Mouse (Mus musculus): ENCODE results near the gene Cd55.
A peak's percentile ranks its signal among the peaks of the same experiment; 100 is the strongest.
"Not testable (repeated sequence)": the region's sequence is repeated elsewhere in the genome, so short reads cannot be mapped to it uniquely, and the experiment has no call there.

Gene Cd55

DNA sequence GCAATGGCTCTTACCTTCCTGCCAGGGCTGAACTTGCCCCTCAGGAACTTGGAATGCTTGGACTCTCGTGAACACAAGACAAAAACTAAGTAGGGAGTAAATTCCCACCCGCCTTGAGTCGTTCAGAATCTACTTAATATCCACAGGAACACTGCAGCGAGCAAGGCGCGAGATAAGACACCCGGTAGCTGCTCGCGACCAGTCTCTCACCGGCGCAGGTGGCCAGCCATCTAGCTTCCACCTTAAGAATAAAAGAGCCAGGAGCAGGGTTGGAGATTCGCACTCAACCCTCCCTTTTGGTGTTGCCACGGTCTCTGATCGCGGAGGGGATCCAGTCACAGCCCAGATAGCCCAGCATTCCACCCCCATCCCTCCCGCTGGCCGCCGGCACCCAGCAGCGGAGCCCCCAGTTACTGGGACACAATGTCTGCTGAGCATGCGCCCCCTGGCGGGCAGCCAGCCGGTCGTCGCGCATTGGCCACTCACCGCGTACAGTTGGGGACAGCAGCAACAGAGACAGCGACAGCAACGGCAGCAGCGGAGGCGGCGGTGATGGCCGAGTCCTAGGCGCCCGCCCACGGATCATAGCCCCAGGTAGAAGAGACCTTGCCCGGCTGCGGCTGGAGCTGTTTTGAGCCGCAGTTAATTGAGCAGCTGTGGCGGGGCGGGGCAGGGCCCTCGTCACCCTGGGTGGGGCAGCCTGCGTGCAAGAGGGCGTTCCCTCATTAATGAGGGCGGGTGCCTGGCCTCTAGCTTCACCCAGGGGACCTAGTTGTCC, at the start of gene Cd55:
Gene Cd55, minus strand, starts transcription at position 661 of the 778 bp plus-strand sequence.
- DNase-seq (ENCODE audit: extremely low spot score, low spot score) = peak; percentile 92

- no peak for DNase-seq (ENCODE audit: extremely low spot score, low spot score)
These were observed 49.4 kb upstream of the Cd55 start for GRCm38 (mm10) chr1:130511823-130512370.

DNA sequence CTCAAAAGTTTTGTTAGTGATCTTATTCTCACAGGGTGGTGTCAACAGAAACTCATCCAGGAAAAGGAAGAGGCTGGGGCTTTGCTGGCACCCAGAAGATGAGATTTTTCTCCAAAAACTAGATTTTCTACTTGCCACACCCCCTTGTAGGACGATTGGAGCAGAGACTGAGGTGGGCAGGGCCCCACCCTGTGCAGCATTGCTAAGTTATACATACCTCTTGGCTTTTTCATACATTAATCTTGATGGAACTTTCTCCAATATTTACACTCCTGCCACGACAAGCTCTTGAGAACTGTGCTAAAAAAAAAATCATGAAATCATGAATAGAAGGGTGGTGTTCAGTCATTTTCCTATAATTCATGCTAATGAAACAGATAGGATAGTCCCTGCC, 46.4 kb upstream of the Cd55 start:
- no peak for DNase-seq (ENCODE audit: extremely low spot score, low spot score)

DNA sequence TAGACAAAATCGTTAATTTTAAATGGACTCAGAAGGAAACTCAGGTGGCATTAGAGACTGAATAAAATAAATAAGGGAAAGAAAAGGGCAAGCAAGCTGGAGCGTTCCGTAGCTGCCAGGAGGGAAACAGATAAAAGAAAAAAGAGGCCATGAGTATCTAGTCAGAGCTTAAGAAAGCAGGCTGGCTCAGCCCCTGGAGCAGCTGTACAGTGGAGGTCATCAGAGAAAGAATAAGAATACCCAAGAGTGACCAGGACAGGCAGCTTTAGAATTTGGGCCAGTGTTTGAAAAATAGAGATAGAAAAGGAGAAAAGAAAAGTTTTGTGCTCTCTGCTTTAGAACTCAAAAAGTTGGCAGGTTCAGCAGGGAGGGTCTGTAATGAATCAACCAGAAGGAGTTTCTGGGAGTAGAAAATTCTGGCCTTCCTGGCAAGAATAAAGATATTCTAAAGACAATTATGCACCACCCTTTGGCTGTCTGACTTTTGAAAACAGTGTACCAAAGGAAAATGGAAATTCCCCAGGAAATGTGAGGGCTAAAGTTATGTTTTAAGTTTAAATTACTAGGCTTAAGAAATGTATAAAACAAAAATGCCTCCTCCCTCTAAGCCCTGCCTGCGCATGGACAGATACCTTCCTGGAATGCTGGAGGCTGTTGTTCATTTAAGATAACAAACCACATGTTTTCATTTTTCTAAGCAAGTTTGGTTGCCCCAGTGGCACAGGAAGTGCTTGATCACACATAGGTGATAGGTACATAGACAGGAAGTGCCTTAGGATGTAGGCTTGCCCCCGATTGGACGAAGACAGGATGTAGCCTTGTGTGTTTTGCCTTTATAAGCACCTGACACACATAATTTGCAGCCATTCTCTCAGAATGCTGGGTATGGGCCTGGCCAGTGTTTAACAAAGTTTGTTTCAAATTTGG, 45.7 kb upstream of the Cd55 start:
- no peak for DNase-seq (ENCODE audit: extremely low spot score, low spot score)

DNA sequence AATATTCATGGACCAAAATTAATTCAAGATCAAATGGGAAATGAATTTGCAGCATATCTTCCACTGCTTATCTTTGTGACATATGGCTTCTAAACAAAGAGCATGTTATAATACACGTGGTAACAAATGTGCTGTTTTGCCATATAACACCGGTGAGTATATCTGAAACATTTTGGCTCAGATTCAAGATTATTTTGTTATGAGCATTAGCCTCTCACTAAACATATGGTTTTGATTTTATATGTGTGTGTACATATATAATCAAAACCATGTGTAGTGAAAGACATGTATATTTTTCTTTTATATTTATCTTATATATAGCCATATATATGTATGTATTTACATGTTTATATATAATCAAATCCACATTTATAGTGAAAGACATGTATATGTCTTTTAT, 44.9 kb upstream of the Cd55 start:
- DNase-seq (ENCODE audit: extremely low spot score, low spot score) = no peak

DNA sequence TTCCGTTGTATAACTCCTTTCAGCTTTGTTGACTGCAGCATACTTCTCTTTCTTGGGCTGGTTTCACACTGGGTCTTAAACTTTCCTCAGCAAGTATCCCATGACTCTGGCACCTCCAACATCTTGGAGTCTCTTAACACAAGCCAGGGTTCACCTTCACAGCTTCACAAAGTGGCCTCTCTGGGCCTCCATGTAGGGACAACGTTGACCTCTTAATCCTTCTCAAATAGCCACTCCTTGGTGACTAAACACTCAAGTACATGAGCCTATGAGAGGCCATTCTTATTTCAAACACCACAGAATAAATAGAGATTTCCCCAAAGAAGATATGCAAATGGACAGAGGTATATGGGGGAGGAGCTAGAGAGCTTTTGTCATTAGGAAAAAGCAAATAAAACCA, 37.4 kb upstream of the Cd55 start:
- DNase-seq (ENCODE audit: extremely low spot score, low spot score) = no peak

- no peak for DNase-seq (ENCODE audit: extremely low spot score, low spot score)
These were observed 35.8 kb upstream of the Cd55 start for GRCm38 (mm10) chr1:130498331-130498730.

DNA sequence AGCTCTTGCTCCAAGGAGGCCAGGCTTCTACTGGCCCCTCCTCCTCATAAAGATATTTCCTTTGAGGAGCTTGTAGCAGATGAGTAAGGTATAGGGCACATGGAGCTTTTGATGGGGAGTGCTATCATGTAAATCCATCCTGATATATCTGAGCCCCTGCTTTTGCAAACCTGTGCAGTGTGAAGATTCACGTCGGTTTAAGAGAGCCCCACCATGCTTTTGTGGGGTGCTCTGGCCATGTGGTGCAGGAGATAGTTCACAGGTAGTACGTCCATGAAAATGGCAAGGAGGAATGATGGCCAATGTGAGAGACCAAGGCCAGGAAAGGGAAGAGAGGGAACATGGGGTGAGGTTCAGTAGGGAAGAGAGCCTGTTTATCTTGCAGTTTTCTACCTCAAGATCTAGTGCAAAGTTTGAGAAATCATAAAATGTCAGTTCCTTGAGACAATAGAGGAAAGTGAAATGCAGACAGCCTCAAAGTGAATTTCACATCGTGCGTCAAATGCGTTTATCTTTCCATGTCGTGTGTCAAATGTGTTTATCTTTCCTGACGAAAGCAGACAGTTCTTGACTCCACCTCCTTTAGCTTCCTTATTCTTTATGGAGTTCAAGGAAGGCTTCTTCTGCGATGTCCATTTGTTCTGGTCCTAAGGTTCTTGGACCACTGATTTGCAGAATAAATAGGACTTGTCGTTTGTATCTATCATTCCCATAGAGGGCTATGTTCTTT, 24.4 kb upstream of the Cd55 start:
- DNase-seq (ENCODE audit: extremely low spot score, low spot score) = no peak

DNA sequence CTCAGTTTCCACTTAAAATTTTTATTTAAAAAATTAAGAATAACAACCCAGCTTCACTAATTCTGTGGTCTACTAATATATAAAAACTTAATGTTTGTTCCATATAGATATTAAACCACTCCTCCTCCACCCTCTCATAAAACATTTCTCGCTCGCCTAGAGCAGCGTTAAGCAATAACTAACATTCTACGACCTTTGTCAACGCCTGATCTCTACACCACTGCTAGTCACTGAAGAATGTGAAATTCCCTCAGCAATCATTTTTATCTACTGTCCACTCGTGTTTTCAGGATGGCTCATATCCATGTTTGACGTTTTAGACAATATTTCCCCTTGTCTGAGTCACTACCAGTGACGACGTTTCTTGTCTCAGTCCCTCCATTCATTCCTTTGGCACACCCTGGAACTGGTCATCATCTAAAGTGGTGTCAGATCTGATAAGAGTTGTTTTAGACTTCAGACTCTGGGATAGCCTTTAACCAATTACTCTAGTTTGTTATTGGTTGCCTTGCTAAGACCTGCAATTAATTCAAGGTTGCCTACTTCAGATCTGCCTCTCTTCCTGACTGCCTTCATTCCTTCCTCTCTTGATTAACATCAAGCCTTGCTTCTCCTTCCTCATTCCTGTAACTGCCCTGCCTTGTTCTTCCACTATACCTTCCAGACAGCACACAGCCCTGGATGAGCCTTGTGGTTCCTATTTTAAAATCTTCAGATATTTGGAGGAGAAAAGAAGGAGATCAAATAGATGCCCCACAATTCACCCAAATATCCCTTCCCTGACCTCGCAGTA, 23.5 kb upstream of the Cd55 start:
- no peak for DNase-seq (ENCODE audit: extremely low spot score, low spot score)

- DNase-seq (ENCODE audit: extremely low spot score, low spot score) = no peak
These were observed 22.8 kb upstream of the Cd55 start for GRCm38 (mm10) chr1:130485376-130485775.

DNA sequence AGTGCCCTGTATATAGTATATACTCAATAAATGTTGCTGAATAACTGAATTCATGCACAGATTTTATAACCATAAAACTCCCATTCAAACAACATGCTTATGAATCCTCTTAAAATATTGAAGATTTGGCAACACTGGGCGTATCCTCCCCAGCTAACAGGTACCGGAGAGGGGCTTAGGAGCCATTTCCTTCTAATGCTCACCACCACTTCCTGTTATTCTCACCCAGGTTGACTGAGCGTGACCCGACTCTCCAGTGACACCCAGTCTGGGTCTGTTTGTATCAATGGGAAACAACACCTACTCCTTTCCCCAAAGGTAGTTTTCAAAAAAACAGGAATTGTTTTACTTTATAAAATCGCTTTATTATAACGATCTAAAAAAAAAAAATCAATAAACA, 12.4 kb upstream of the Cd55 start:
- DNase-seq (ENCODE audit: extremely low spot score, low spot score) = no peak

- no peak for DNase-seq (ENCODE audit: extremely low spot score, low spot score)
These were observed 11.7 kb upstream of the Cd55 start for GRCm38 (mm10) chr1:130474226-130474625.

- no peak for DNase-seq (ENCODE audit: extremely low spot score, low spot score)
These were observed 7.5 kb upstream of the Cd55 start for GRCm38 (mm10) chr1:130470074-130470473.

DNA sequence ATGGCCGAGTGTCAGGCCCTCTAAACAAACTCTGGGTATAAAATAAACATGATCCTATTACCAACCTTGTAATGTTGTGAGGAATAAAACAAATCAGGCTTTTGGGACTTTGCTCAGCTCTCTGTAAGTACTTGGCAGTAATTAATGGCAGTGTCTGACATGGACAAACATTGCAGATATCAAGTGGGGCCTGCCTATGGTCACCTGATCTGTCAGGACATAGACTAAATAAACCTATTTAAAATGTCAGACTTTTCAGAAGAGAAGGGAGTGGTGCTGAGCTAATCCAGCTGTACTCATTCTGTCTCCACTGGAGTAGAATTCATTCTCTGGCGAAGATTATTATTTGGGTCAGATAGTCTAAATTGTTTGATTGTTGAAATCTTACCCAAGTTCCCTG, 4.9 kb upstream of the Cd55 start:
- no peak for DNase-seq (ENCODE audit: extremely low spot score, low spot score)

DNA sequence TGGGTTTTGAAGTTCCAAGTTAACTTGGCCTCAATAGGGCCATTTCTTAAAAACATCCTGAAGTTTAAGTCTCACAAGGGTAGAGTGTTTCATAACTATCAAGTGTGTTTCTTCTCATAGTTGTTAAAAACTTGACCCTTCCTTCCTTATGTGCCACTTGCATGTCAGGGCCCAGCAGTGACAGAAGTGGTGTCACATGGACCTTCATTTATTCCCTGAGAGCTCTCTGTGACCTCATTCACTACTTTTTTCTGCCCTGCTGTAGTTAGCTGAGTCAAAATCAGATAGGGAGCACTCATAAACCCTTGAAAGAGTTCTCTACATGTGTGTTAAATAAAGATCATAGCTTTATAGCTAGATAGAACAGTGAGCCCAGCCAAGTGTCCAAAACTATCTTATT, 1.6 kb upstream of the Cd55 start:
- no peak for DNase-seq (ENCODE audit: extremely low spot score, low spot score)

- DNase-seq (ENCODE audit: extremely low spot score, low spot score) = no peak
These were observed 323 bp upstream of the Cd55 start for GRCm38 (mm10) chr1:130462867-130463266.

GRCm38 (mm10) chr1:130455111-130455510, 7.4 kb downstream of the Cd55 start:
- DNase-seq (ENCODE audit: extremely low spot score, low spot score) = no peak

DNA sequence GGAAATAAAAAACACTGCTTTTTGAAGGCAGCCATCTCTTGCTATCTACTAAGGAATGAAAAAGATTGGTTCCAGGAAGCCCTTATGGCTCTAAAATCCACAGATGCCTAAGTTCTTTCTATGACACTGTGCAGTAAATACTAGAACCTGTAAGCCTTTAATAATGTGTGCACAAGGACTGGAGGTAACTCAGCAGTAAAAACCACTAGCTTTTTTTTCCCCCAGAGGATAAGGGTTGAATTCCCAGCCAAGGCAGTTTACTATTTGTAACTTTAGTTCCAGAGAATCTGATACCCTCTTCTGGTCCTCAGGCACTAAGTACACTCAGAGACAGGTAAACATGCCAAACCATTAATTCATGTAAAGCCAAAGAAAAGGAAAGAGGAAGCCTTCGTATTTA, 19.6 kb downstream of the Cd55 start:
- DNase-seq (ENCODE audit: extremely low spot score, low spot score) = not testable (repeated sequence)

DNA sequence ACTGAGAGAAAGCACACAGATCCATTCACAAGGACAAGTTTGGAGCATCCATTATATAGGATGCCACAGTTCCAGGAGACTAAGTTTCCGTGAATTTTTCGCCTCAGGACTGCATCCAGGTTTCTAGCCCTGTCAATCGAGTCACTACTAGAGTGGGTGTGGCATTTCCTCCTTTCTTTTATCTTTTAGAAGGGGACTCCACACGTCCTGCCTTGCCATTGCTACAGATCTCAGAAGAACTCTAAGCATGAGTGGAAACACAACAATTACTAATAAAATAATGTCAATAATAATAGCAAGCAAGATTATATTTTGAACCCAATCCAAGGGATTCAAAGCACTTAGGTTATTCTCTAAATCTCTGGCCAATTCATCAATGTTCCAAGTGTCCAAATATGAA, 31.6 kb downstream of the Cd55 start:
- DNase-seq (ENCODE audit: extremely low spot score, low spot score) = no peak

GRCm38 (mm10) chr1:130428667-130429066, 33.9 kb downstream of the Cd55 start:
- DNase-seq (ENCODE audit: extremely low spot score, low spot score) = not testable (repeated sequence)

Measured in neural tube, embryonic 10.5 days (tissue).